In genomic region chr11:114404401-114404800, GRCm38 (mm10) we compare ENCODE assay signal across 14 mouse cellular contexts.
DNase-seq lines count a peak whose midpoint lies in the region.
"Had no signal": no experiment of that assay in that cellular context is flagged by ENCODE, and none has a peak within 500 bp of the region (broad histone marks: within the 10 kb centered on the region; RNA-seq: fewer than 3 reads in every experiment).

No protein-coding gene starts in this region.

- intact Hi-C loops in left cerebral cortex, postnatal 4 days (cut with DNase I) = no loop called here

- peak; percentile 60 for DNase-seq in left cerebral cortex, postnatal 4 days
- no peak for DNase-seq in left cerebral cortex, adult 8-10 months (ENCODE audit: low spot score in 2 of 2)
- peak; percentile 74 to 81 for DNase-seq in cerebellum, adult 18-20 months
- peak; percentile 59 to 73 for DNase-seq in cerebellum, postnatal 25 days
- DNase-seq in mesoderm, embryonic 11.5 days (ENCODE audit: low read depth, low spot score) = peak; percentile 44
- DNase-seq in spleen, postnatal 4 days (ENCODE audit: low spot score in 2 of 2) = no peak
- no peak for DNase-seq in MN1 (ENCODE audit: low spot score)
- DNase-seq in frontal cortex, adult 2 months (ENCODE audit: extremely low spot score in 1 of 2, low spot score in 1 of 2) = no peak
- DNase-seq: adrenal gland, postnatal 36 days; gastrocnemius, postnatal 25 days; kidney, adult 8-10 months; lung, adult 2 months; lung, postnatal 4 days; thymus, postnatal 4 days had no signal

Comparison
In these comparisons a context has a peak if more than half of its experiments do, and no peak if none do; other contexts are left out.
1. DNase-seq: peak in left cerebral cortex, postnatal 4 days (single experiment), cerebellum, adult 18-20 months (2 of 2), cerebellum, postnatal 25 days (2 of 2) and mesoderm, embryonic 11.5 days (single experiment); none in left cerebral cortex, adult 8-10 months (0 of 2), spleen, postnatal 4 days (0 of 2), MN1 (single experiment) and frontal cortex, adult 2 months (0 of 2).